Mouse (Mus musculus): Measurements from ENCODE around the gene Scaf8.
"Not testable (repeated sequence)": the region's sequence is repeated elsewhere in the genome, so short reads cannot be mapped to it uniquely, and the experiment has no call there.

Gene Scaf8

DNA sequence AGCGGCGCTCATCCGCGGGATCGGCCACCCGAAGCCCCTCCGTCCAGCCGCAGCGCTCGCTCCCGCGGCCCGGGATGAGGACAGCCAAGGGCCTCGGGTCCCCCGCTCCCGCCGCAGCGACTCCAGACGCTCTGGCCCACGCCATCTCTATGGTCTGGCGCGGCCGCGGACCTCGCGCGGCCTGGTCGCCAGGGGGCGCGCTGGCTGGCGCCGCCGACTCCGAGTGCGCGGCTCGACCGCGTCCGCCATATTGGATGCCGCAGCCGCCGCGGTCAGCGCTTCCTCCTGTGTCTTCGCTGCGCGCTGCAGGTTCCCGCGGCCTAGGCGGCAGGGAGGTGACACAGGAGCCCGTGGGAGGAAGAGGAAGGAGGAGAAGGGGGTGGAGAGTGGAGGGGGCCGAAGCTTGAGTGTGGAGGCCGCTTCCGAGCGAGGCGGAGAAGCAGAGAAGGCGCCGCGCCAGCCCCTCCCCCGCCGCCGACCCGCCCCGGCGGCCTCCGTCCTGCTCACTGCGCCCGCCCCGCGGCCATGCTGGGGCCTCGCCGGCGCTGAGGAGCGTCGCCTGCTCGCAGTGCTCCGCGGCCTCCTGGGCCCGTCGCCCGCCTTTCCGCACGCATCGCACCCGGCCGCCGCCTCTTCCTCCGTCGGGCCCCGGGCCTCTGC lies at the start of gene Scaf8:
Scaf8 (plus strand) TSS at position 253 of the 660 bp plus-strand sequence.
- in situ Hi-C loops (cut with MboI, MseI) = no loop called here

DNA sequence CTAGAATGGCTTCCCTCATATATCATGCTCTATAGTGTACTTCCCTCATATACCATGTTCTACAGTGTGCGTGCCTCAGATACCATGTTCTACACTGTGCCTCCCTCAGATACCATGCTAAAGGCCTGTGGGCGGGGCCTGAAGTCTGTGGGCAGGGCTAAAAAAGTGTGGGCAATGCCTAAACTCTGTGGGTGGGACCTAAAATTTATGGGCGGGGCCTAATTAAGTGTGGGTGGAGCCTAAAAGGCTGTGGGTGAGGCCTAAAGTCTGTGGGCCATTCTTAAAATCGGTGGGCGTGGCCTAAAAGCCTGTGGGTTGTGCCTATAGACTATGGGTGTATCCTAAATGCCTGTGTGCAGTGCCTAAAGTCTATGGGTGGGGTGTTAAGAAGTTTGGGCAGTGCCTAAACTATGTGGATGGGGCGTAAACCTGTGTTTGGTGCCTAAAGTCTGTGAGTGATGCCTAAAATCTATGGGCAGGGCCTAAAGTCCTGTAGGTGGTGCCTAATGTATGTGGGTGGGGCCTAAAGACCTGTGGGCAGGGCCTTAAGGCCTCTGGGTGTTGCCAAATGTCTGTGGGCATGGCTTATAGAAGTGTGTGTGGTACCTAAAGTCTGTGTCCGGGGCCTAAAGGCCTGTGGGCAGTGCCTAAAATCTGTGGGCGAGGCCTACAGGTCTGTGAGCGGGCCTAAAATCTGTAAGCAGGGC lies 39.5 kb upstream of the Scaf8 start:
- in situ Hi-C loops (cut with MboI, MseI) = no loop called here

DNA sequence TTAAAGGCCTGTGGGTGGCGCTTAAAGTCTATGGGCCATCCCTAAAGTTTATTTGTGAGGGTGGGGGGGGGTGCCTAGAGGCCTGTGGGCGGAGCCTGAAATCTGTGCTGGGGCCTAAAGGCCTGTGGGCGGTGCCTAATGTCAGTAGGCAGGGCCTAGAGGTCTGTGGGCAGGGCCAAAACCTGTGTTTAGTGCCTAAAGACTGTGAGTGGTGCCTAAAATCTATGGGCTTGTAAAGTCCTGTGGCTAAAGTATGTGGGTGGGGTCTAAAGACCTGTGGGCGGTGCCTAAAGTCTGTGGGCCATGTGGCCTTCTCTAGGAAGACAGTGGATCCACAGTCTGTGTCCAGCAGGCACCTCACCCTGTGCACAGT lies 38.9 kb upstream of the Scaf8 start:
- in situ Hi-C loops (cut with MboI, MseI) = no loop called here

DNA sequence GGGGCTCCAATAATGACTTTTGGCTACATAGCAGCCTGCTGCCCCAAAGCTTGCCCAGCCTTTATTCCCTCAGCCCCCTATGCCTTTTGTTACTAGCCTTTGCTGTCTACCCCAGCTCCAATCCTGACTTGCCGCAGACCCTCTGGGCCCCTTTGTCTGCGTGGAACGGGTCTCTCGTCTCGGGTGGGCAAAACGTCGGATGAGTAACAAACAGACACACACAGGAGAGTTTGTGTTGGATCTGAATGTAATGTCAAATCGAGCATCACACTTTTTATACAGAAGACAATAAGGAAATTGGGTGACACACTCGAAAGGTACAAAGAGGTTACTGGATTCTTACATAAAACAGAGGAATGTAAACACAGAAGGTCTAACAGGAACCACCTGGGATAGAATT lies 36.8 kb upstream of the Scaf8 start:
- in situ Hi-C loops (cut with MboI, MseI) = not testable (repeated sequence)

DNA sequence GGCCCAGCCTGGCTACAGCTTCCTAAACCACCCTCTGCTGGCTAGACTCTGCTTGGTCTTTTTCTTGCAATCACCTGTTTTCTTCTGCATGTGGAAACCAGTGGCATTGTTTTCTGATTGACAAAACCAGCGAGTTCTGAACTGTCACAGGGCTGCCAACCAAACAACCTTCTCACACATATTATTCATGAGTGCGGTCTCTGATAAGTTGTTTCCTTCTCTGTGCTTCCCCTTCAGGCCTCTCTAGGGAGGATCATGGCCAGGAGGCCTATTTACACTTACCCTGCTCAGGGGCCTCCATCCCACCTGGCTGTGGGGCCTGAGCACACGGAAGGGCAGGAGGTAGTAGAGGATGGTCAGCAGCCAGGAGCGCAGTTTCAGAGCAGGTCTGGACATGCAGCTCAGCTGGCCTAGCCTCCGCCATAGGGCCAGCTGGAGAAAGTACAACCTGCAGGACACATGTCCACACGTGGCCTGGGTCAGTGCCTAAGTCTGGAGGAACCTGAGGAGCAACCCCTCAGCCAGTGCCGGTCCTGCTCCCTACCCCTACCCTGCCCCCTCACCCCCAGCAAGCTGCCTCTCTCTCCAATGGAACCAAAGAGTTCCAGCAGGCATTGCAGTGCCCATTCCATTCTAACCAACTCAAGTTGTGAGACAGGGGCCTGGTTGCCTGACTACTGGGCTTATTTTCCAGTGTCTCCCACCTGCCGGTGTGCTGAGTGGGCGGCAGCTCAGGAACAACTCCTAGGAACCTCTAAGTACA lies 34.0 kb upstream of the Scaf8 start:
- in situ Hi-C loops (cut with MboI, MseI) = not testable (repeated sequence)

DNA sequence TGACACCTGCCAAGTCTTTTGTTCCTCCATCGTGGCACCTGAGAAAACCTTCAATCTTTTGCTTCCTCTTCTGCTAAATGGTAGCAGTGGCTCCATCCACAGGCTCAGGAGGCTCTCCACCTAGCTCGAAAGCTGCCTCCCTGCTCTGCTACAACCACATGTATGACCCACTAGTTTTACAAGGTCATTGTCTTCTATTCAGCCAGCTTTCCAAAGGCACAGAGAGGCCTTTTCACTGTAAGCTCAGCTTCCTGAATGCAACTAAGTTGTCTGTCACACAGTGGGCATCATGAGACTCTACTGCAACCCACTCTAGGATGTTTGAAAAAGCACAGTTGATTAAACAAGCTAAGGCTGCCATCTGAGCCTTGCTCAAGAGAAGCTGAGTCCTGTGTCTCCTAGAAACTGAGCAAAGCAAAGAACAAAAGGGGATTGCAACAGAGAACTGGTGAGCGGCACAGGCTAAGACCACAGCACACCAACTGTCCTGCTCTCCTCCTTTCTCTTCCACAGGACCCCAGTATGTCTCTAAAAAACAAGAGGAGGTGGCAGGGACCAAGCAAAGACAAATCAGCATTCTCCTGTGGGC lies 33.2 kb upstream of the Scaf8 start:
- in situ Hi-C loops (cut with MboI, MseI) = not testable (repeated sequence)

DNA sequence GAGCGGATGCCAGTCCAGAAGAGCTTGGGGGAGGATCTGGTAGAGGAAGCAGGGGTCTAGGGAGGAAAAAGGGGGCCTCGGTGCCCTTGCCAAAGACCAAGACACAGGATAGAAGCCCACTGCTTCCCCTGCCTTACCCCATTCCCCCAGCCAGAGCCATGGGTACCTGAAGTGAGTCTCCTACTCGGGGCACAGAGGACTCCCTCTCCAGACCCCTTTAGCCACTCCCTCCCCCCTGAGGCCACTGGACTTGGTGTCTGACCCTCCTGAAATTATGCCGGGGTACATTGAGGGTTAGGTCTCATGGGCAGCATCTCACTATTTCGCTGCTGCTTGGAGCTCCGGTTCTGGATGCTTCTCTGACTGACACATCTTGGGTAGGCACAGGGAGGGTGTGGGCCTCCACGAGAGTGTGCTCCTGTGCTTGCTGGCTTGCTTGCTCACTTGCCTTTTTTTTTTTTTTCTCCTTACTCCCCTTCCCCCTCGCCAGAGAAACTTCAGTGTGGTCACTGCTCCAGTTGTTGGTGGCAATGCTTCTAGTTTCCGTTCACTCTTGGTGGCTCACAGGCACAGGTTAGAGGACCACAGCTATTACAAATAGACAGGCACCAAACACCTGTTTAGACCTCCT lies 32.5 kb upstream of the Scaf8 start:
- in situ Hi-C loops (cut with MboI, MseI) = not testable (repeated sequence)

DNA sequence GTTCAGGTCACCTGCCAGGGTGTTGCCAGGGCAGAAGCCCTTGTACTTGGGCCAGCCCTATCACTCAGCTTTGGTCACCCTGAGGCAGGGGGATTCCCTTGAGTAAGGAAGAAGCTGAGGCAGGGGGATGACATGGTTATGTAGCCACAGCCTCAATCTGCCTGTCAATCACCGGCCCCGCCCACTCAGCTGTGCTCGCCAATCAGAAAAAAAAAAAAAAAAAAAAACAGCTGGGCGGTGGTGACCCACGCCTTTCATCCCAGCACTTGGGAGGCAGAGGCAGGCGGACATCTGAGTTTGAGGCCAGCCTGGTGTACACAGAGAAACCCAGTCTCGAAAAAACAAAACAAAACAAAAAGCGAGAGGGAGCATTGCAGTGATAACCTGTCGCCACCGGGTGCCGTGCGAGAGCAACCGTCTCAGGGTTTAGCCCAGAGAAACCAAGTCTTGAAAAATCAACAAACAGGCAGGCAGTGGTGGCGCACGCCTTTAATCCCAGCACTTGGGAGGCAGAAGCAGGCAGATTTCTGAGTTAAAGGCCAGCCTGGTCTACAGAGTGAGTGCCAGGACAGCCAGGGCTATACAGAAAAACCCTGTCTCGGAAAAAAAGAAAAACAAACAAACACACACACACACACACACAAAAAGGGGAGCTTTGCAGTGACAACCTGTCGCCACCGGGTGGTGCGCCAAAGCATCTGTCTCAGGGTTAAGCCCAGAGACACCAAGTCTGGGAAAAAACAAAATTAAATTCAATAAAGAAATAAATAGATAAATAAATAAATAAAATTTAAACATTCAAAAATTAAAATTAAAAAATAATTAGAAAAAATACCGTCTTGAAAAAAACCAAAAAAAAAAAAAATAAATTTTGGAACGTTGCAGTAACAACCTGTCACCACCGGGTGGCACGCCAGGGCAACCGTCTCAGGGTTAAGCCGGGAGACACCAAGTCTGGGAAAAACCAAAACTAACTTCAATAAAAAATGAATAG lies 31.7 kb upstream of the Scaf8 start:
- in situ Hi-C loops (cut with MboI, MseI) = not testable (repeated sequence)

DNA sequence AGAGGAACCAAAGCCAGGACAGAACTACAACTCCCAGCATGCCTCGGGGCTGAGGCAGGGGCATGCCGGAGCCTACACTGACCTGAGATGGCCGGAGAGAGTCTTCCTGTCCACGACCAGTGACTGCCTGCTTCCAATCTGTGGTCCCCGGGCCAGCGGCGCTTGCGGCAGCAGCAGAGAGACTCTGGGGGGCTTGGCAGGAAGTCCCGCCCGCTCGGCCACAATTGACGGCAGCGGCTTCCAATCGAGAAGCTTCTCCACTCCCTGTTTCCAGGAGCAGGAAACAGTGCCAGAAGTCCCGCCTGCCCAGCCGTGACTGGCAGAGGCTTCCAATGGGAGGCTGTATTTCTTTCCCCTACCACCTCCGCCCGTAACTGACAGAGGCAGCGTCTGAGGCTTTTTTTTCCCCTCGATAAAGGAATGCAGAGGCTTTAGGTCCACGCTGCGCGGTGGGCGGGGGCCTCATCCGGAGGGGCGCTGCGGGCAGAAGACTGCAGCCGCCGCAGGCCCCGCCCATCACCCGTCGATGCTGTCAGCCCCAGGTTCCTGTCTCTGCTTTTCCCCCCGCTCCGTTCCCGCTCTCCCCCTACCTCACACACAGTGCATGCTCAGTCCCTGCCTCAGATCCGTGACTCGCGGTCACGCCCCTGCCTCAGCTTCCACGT lies 30.8 kb upstream of the Scaf8 start:
- in situ Hi-C loops (cut with MboI, MseI) = no loop called here

DNA sequence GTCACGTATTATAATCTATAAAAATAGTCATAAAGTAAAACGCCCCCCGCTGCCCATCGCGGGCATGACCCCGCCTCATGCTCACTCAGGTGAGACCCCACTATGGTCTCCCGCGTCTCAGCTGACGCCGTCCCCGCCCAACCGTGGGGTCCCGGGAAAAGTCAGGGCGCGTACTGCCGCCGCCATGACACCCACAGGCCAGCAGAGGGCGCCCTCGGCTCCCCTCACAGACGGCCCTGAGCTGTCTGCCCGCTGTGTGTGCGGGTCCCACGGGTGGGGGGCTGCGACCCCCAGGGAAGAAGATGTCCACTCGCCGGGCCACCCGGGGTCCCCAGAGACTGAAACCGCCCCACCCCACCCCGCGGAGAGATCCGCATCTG lies 30.2 kb upstream of the Scaf8 start:
- in situ Hi-C loops (cut with MboI, MseI) = no loop called here

DNA sequence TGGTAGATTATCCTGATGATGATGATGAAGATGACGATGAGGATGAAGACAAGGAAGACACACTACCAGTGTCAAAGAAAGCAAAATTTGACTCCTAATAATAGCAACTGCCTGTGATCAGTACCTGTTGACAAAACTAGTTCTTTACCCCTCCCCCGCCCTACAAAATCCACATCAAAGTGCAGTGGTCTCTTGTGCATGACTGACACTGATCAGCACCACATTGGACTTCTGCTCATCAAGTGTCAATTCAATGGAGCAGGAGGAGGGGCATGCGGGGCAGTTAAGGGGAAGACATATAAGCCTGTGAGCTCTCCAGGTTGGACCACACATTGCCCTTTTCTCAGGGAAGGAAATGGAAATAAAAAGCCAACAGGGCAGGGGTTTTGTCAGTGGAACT lies 29.6 kb upstream of the Scaf8 start:
- in situ Hi-C loops (cut with MboI, MseI) = no loop called here

DNA sequence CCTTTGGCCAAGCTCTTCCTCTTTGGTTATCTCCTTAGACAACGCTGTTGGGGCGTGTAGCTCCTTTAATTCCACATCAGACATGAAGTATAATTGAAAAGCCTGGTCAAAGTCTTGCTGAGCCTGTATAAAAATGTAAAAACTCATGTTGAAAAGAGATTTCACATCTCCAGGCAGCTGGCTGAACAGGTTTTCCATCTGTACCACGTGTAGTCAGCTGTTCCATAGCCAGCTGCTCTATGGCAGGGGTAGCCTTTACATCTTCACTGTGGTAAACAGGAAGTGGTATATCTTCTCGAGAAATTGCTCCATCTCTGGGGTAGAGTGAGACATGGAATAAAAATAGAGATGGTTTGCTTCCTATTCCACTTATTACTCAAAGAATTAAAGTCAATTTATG lies 22.1 kb upstream of the Scaf8 start:
- in situ Hi-C loops (cut with MboI, MseI) = no loop called here

DNA sequence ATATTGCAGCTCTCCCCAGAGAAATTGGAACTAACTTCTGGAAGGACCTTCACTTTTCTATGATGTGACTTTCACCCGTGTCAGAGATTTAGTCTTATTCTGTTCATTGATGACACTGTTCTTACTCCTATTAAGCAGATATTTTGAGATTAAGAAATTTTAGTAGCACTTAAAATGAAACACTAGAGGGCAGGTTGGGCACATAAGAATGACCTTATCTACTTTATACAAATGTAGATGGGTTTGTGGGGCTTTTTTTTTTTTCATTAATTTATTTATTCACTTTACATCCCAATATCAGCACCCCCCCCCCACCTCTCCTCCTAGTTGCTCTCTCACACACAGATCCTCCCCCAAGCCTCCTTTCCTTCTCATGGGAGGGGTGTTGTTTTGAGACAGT lies 15.5 kb upstream of the Scaf8 start:
- in situ Hi-C loops (cut with MboI, MseI) = loop anchor here (5.0 kb wide), 1 partner anchor 38 kb away; no protein-coding TSS in a partner anchor

DNA sequence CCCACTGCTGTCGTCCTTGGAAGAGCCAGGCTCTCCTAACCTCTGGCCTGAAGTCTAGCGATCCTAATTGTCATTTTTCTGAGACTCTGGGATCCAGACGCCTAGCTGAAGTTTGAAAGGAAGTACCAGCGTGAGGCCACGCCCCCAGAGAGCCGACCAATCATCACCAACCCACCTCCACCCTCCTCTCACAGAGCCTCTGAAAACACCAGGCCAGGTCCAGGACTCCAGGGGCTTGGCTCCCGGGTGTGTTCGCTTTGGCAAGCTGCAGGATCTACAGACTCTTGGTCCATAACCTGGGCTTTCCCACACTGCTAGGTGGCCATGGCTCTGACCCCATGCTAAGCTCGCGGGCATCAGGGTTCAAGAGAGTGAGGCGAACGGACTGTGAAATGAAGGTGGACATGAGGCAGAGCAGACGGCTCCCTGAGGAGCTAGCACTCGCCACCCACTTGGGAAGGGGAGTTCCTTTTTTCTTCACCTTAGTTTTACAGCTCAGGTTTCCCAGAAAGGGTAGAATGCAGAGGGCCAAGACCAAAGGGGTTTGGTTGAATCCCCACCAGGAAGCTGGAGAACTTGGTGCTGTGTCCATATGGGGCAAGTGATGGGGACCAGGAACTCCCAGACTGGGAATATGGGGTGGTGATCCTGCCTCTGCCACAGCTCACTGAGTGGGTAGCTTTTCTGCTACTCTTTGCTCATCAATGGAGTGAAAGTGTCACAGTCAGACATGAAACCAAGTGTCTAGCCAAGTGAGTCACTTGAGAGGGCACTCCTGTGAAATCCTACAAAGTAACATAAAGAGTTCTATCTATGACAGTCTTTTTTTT lies 12.2 kb upstream of the Scaf8 start:
- in situ Hi-C loops (cut with MboI, MseI) = no loop called here

DNA sequence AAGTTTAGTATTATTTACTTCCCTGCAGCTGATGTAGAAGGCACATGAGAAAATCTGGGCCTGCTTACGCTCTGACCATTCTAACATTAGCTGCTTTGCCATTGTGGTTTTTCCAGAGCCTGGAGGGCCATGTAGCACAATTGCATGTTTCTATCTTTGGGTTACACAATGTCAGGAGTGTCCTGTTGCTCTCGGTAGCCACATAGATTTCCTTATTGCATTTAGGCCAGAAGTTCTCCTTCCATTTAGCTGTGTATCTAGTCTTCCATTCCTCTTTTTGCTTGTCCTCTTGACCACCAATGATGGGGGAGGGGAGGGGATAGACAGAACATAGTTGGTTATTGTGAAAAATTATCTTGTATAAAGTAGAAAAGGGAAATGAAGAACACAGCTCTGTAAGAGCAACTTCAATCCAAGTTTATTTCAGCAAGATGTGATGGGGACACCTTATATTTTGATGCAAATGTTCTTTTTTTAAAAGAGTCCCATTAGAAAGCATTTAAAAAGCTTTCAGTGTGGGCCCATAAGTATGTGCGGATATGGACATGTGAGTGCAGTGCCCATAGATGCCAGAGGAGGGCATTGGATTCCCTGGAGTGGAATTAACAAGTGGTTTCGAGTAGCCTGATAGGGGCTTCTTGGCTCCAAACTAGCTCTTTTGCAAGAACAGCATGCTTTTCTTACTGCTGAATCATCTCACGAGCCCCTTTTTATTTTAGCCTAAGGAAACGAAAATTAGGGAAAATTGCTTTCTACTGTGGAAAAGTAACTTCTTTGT lies 10.4 kb upstream of the Scaf8 start:
- in situ Hi-C loops (cut with MboI, MseI) = no loop called here

DNA sequence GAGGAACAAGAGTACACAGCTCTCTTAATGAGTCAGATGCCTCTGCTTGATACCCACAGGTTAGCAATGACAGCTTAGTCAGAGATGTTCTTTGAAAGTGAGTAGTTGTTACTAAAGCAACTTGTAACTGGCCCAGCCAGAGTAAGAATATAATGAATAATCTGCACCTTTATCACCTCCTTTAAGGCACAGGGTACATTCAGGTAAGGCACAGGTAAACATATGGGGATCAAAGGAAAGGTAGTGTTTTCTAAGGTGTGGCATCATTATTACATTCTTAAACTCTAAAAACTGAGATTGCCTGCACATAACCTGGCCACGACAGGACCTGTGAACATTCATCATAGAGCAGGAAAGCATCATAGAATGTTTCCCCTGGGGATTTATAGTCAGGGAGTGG lies 9.8 kb upstream of the Scaf8 start:
- in situ Hi-C loops (cut with MboI, MseI) = no loop called here

DNA sequence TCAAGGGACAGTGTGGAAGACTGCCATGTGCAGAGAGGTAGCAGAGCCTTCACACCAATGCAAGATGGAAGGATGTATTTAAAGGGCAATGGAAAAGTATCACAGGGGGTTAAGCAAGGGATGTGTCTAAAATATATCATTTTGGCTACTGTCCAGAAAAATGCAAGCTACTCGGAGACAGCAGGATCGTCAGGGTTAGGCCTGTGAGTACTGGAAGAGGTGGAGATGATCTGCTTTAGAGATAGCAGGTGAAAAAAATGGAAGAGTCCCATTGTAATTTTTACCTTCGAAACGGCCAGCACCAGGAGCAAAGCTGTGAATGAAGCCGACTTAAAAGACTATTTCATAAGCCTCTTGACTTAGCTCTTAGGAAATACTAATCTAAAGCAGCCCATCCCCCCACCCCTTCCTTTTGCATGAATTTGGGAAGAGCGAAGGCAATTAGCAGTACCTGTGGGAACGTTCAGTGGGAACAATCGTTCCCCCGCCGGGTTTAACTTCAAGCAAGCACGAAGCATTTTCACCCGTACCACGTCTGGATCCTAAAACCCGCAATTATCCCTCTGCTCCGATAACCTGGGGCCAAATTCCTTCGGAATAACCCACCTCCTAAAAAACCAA lies 925 bp upstream of the Scaf8 start:
- in situ Hi-C loops (cut with MboI, MseI) = no loop called here

DNA sequence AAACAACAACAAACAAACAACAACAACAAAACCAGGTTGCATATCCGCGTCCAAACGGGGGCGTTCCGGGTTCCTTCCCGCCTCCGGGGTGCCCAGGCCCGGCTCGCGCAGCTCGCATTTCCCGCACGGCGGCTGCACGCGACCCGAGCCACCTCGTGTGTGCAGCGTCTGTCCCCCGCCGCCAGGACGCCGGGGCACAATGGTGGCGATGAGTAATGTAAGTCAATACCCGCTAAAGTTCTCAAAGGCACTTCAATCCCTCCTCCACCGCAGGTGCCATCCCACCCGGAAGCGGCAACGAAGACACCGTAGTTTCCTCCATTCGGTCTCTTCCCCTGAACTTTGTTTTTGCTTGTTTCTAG lies 433 bp upstream of the Scaf8 start:
- in situ Hi-C loops (cut with MboI, MseI) = no loop called here
